Mouse (Mus musculus): ENCODE data around the gene Gm13119.
"Not testable (repeated sequence)": the region's sequence is repeated elsewhere in the genome, so short reads cannot be mapped to it uniquely, and the experiment has no call there.

The Gm13119 gene

GRCm38 (mm10) chr4:144357642-144358041 is at the start of gene Gm13119:
Gene Gm13119 (plus strand): TSS chr4:144357942.
- not testable (repeated sequence) for DNase-seq (ENCODE audit: low read depth, low spot score)

GRCm38 (mm10) chr4:144312666-144313460 is 44.9 kb upstream of the Gm13119 start:
- not testable (repeated sequence) for DNase-seq (ENCODE audit: low read depth, low spot score)

GRCm38 (mm10) chr4:144329949-144330348 is 27.8 kb upstream of the Gm13119 start, which contains the start of gene Gm13128:
Gene Gm13128 (plus strand): TSS chr4:144330249.
- not testable (repeated sequence) for DNase-seq (ENCODE audit: low read depth, low spot score)

- not testable (repeated sequence) for DNase-seq (ENCODE audit: low read depth, low spot score)
Observed at GRCm38 (mm10) chr4:144335856-144336255, 21.9 kb upstream of the Gm13119 start.

GRCm38 (mm10) chr4:144377911-144378310 is 20.2 kb downstream of the Gm13119 start, which contains the start of gene Pramef20:
Gene Pramef20 (minus strand): TSS chr4:144377933.
- DNase-seq (ENCODE audit: low read depth, low spot score) = no peak

GRCm38 (mm10) chr4:144396316-144396715 is 38.6 kb downstream of the Gm13119 start:
- no peak for DNase-seq (ENCODE audit: low read depth, low spot score)

- no peak for DNase-seq (ENCODE audit: low read depth, low spot score)
Observed at GRCm38 (mm10) chr4:144402712-144403111, 45.0 kb downstream of the Gm13119 start.

- no peak for DNase-seq (ENCODE audit: low read depth, low spot score)
Observed at GRCm38 (mm10) chr4:144404456-144405086, 46.8 kb downstream of the Gm13119 start.

GRCm38 (mm10) chr4:144406261-144406660 is 48.5 kb downstream of the Gm13119 start:
- DNase-seq (ENCODE audit: low read depth, low spot score) = no peak

GRCm38 (mm10) chr4:144408290-144408689 is 50.5 kb downstream of the Gm13119 start, which contains the start of gene Pramef12:
Gene Pramef12 (minus strand): TSS chr4:144408464.
- DNase-seq (ENCODE audit: low read depth, low spot score) = no peak
